In genomic region chr5:30908426-30909299, GRCm38 (mm10) we compare ENCODE assay signal across 8 mouse cellular contexts. TPM values are rescaled to one million over a fixed set of nuclear protein-coding genes. Genes with fewer than 3 reads are reported as not detected.
DNase-seq lines count a peak whose midpoint lies in the region; ATAC-seq lines count a peak whose summit lies in the region.

No protein-coding gene starts in this region.

- H3K36me3 ChIP-seq in forebrain, embryonic 12.5 days (replicated peaks) = peaks cover 23% of the 10 kb centered on the region
- H3K36me3 ChIP-seq in hindbrain, embryonic 16.5 days (ENCODE audit: control insufficient read depth, insufficient read depth, low read length) = peaks cover 6% of the 10 kb centered on the region; the same call in 1 of the 2 replicates

- H3K27me3 ChIP-seq in forebrain, embryonic 12.5 days = peaks cover 7% of the 10 kb centered on the region
- H3K27me3 ChIP-seq in hindbrain, embryonic 16.5 days (replicated peaks; ENCODE audit: control insufficient read depth, insufficient read depth, low read length) = no peaks in the 10 kb centered on the region

- H3K4me1 ChIP-seq in forebrain, embryonic 12.5 days = peaks cover 43% of the 10 kb centered on the region
- peaks cover 24% of the 10 kb centered on the region for H3K4me1 ChIP-seq in hindbrain, embryonic 16.5 days (ENCODE audit: control insufficient read depth, insufficient read depth, low read depth, low read length)

- peak; percentile 12 for DNase-seq in thymus, postnatal 0 days (ENCODE audit: low spot score)
- DNase-seq in thymus, postnatal 10 days (ENCODE audit: low spot score in 2 of 2) = no peak
- peak; percentile 60 for DNase-seq in lung, postnatal 10 days
- DNase-seq in right cerebral cortex, adult 2 months (ENCODE audit: low spot score in 2 of 2) = no peak
- no peak for DNase-seq in cerebellum, adult 9-11 months
- DNase-seq in left cerebral cortex, postnatal 4 days = no peak

- no peak for ATAC-seq in forebrain, embryonic 12.5 days (ENCODE audit: low FRiP score)
- ATAC-seq in hindbrain, embryonic 16.5 days = no peak

- peak overlapping the region; percentile 81; the same call in 1 of the 2 replicates for H3K27ac ChIP-seq in forebrain, embryonic 12.5 days
- H3K27ac ChIP-seq in hindbrain, embryonic 16.5 days (ENCODE audit: low read depth, low read length) = peak overlapping the region; percentile 84

- peak overlapping the region; percentile 76 for H3K9ac ChIP-seq in forebrain, embryonic 12.5 days
- peak overlapping the region; percentile 86; the same call in 1 of the 2 replicates for H3K9ac ChIP-seq in hindbrain, embryonic 16.5 days (ENCODE audit: low read depth, low read length)

- intact Hi-C loops in left cerebral cortex, postnatal 4 days (cut with DNase I) = no loop called here

- no peaks in the 10 kb centered on the region for H3K9me3 ChIP-seq in forebrain, embryonic 12.5 days
- no peaks in the 10 kb centered on the region for H3K9me3 ChIP-seq in hindbrain, embryonic 16.5 days (ENCODE audit: control insufficient read depth, low read length)

- 55% methylated on average over 13 of the region's 13 CpGs for WGBS in forebrain, embryonic 12.5 days
- WGBS in hindbrain, embryonic 16.5 days = 51% methylated on average over 13 of the region's 13 CpGs

- H3K4me3 ChIP-seq in forebrain, embryonic 12.5 days (replicated peaks) = peak overlapping the region; percentile 78
- H3K4me3 ChIP-seq in hindbrain, embryonic 16.5 days (ENCODE audit: low read length) = peak overlapping the region; percentile 69

- peak overlapping the region; percentile 96 for H3K4me2 ChIP-seq in forebrain, embryonic 12.5 days
- peak overlapping the region; percentile 96 for H3K4me2 ChIP-seq in hindbrain, embryonic 16.5 days (ENCODE audit: low read length)

RNA-seq across cellular contexts. Expression of gene Ost4, which starts 1.1 kb away (rescaled TPM):
- polyA plus RNA-seq in thymus, postnatal 0 days (2015; fragmentation: Nextera tagmentation; extraction: Ambion mirVana) = 396 and 461 TPM in 2 replicates
- polyA plus RNA-seq in forebrain, embryonic 12.5 days (2016; fragmentation: Nextera tagmentation; extraction: Ambion mirVana) = 302 and 315 TPM in 2 replicates
- polyA plus RNA-seq in hindbrain, embryonic 16.5 days (2015; fragmentation: Nextera tagmentation; extraction: Ambion mirVana) = 232 and 244 TPM in 2 replicates
- 100 to 1,000 TPM in 1 of 2 experiments, 10 to 100 TPM in 1; 95.0 to 112 TPM for total RNA-seq in left cerebral cortex, postnatal 4 days (2021)

RNA-seq across cellular contexts. Expression of gene Emilin1, which starts 4.5 kb away (rescaled TPM):
- 47.0 and 47.5 TPM in 2 replicates for polyA plus RNA-seq in thymus, postnatal 0 days (2015; fragmentation: Nextera tagmentation; extraction: Ambion mirVana)
- polyA plus RNA-seq in forebrain, embryonic 12.5 days (2016; fragmentation: Nextera tagmentation; extraction: Ambion mirVana) = 39.1 and 52.4 TPM in 2 replicates
- polyA plus RNA-seq in hindbrain, embryonic 16.5 days (2015; fragmentation: Nextera tagmentation; extraction: Ambion mirVana) = 16.3 and 24.6 TPM in 2 replicates
- 1 to 10 TPM; 7.0 to 7.9 TPM for total RNA-seq in left cerebral cortex, postnatal 4 days (2021)

RNA-seq across cellular contexts. Expression of gene Khk, which starts 12.6 kb away (rescaled TPM):
- 31.7 and 32.5 TPM in 2 replicates for polyA plus RNA-seq in thymus, postnatal 0 days (2015; fragmentation: Nextera tagmentation; extraction: Ambion mirVana)
- 4.7 and 7.7 TPM in 2 replicates for polyA plus RNA-seq in forebrain, embryonic 12.5 days (2016; fragmentation: Nextera tagmentation; extraction: Ambion mirVana)
- 12.2 and 13.7 TPM in 2 replicates for polyA plus RNA-seq in hindbrain, embryonic 16.5 days (2015; fragmentation: Nextera tagmentation; extraction: Ambion mirVana)
- total RNA-seq in left cerebral cortex, postnatal 4 days (2021) = 1 to 10 TPM; 4.7 to 4.8 TPM

RNA-seq across cellular contexts. Expression of gene Agbl5, which starts 20.2 kb away (rescaled TPM):
- polyA plus RNA-seq in thymus, postnatal 0 days (2015; fragmentation: Nextera tagmentation; extraction: Ambion mirVana) = 13.3 and 15.9 TPM in 2 replicates
- 28.8 TPM in 2 replicates for polyA plus RNA-seq in forebrain, embryonic 12.5 days (2016; fragmentation: Nextera tagmentation; extraction: Ambion mirVana)
- polyA plus RNA-seq in hindbrain, embryonic 16.5 days (2015; fragmentation: Nextera tagmentation; extraction: Ambion mirVana) = 19.1 and 23.1 TPM in 2 replicates
- 10 to 100 TPM; 48.4 to 52.2 TPM for total RNA-seq in left cerebral cortex, postnatal 4 days (2021)

RNA-seq across cellular contexts. Expression of gene Cgref1, which starts 36.7 kb away (rescaled TPM):
- polyA plus RNA-seq in thymus, postnatal 0 days (2015; fragmentation: Nextera tagmentation; extraction: Ambion mirVana) = 0.70 and 0.71 TPM in 2 replicates
- polyA plus RNA-seq in forebrain, embryonic 12.5 days (2016; fragmentation: Nextera tagmentation; extraction: Ambion mirVana) = 6.4 and 7.3 TPM in 2 replicates
- 77.3 and 89.1 TPM in 2 replicates for polyA plus RNA-seq in hindbrain, embryonic 16.5 days (2015; fragmentation: Nextera tagmentation; extraction: Ambion mirVana)
- 10 to 100 TPM; 53.9 TPM for total RNA-seq in left cerebral cortex, postnatal 4 days (2021)

Comparison
In these comparisons a context has a peak if more than half of its experiments do, and no peak if none do; other contexts are left out.
1. DNase-seq: peak in thymus, postnatal 0 days (single experiment) and lung, postnatal 10 days (single experiment); none in thymus, postnatal 10 days (0 of 2), right cerebral cortex, adult 2 months (0 of 2), cerebellum, adult 9-11 months (single experiment) and left cerebral cortex, postnatal 4 days (single experiment).